Mouse (Mus musculus) heart, embryonic 15.5 days (tissue): ENCODE measurements at regions not wholly inside any gene's neighbourhood (a gene's known extent, or its start where the extent isn't known, plus 50 kb on each side); places are given as distances from the start of the nearest gene placed in this dataset.

ENCODE experiments used
- ATAC-seq: fragments of 200-750 bp; cut with Nextera tagmentation; replicated peaks from 2 replicates; pipeline ENCODE4 v1.8.0; 2017; ENCODE audit warnings: low read depth, moderate TSS enrichment; ENCODE audit not compliant: insufficient number of reproducible peaks, insufficient read depth, low FRiP score
- H3K27ac ChIP-seq: fragments of 300-500 bp; sonication (generic); 2 replicates; pipeline ENCODE4 v1.5.1; 2015; ENCODE audit warnings: mild to moderate bottlenecking, inconsistent platforms
- H3K27me3 ChIP-seq: fragments of 300-500 bp; sonication (generic); 2 replicates; pipeline ENCODE4 v1.6.1; 2015; ENCODE audit warnings: inconsistent platforms
- H3K36me3 ChIP-seq: fragments of 300-500 bp; sonication (generic); 2 replicates; pipeline ENCODE4 v1.6.1; 2015; ENCODE audit warnings: mild to moderate bottlenecking, inconsistent platforms
- H3K4me1 ChIP-seq: fragments of 300-500 bp; sonication (generic); replicated peaks from 2 replicates; pipeline ENCODE4 v1.6.1; 2015; ENCODE audit warnings: inconsistent platforms
- H3K4me2 ChIP-seq: fragments of 300-500 bp; sonication (generic); 2 replicates; pipeline ENCODE4 v1.6.1; 2015; ENCODE audit warnings: inconsistent platforms, mild to moderate bottlenecking, moderate library complexity
- H3K4me3 ChIP-seq: fragments of 300-500 bp; sonication (generic); 2 replicates; pipeline ENCODE4 v1.5.1; 2015; ENCODE audit warnings: mild to moderate bottlenecking, inconsistent platforms
- H3K9ac ChIP-seq: fragments of 300-500 bp; sonication (generic); 2 replicates; pipeline ENCODE4 v1.6.1; 2015; ENCODE audit warnings: mild to moderate bottlenecking, inconsistent platforms
- H3K9me3 ChIP-seq: fragments of 300-500 bp; sonication (generic); replicated peaks from 2 replicates; pipeline ENCODE4 v1.6.1; 2016; ENCODE audit warnings: inconsistent platforms
- WGBS: fragments of 180-500 bp; shearing (Covaris S2); methylation state at CpG from one replicate; pipeline ENCODE4 v1.1.7; 2015; ENCODE audit warnings: mixed read lengths; 5-methylcytosine and 5-hydroxymethylcytosine counted together

- Histone ChIP-seq H3K9ac (no peak overlapping the region), H3K27me3 (no peaks in the 10 kb centered on the region), H3K4me2 (no peak overlapping the region), H3K36me3 (no peaks in the 10 kb centered on the region), H3K4me3 (no peak overlapping the region), H3K9me3 (no peaks in the 10 kb centered on the region), H3K27ac (no peak overlapping the region), H3K4me1 (peaks cover 28% of the 10 kb centered on the region)
- no peak for ATAC-seq
- WGBS: 76% methylated on average over 8 of the region's 8 CpGs
Measured at GRCm38 (mm10) chr7:142593729-142594375, 61.4 kb downstream of the Mrpl23 start.

GRCm38 (mm10) chr7:142595412-142595811 lies 62.9 kb downstream of the Mrpl23 start:
- H3K9me3 ChIP-seq: no peaks in the 10 kb centered on the region
- WGBS: 14% methylated on average over 1 of the region's 1 CpGs
- no peaks in the 10 kb centered on the region for H3K27me3 ChIP-seq
- no peak overlapping the region for H3K27ac ChIP-seq
- H3K4me2 ChIP-seq: no peak overlapping the region
- no peak overlapping the region for H3K4me3 ChIP-seq
- peaks cover 30% of the 10 kb centered on the region for H3K4me1 ChIP-seq
- no peak for ATAC-seq
- no peak overlapping the region for H3K9ac ChIP-seq
- H3K36me3 ChIP-seq: no peaks in the 10 kb centered on the region

DNA sequence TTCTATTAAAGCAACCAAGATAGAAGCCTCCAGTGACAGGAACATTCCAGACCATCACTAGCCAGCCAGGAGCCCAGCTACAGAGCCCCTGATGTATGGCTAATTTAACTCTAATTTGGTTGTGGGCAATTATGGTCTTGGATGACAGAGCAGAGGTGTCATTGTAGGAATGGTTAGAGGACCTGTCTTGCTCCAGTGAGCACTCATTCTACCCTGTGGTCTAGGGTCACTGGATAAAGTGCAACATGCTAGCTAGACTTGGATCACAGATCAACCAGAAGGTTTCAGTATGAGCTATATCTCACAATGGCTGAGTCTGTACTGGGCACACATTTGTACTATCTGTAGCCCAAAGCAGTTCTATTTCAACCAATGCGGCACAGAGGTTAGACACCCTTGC lies 63.7 kb downstream of the Mrpl23 start:
- H3K4me1 ChIP-seq: peaks cover 25% of the 10 kb centered on the region
- ATAC-seq: no peak
- no peaks in the 10 kb centered on the region for H3K9me3 ChIP-seq
- H3K4me2 ChIP-seq: no peak overlapping the region
- no peaks in the 10 kb centered on the region for H3K36me3 ChIP-seq
- no peaks in the 10 kb centered on the region for H3K27me3 ChIP-seq
- no peak overlapping the region for H3K27ac ChIP-seq
- WGBS: 87% methylated on average over 1 of the region's 1 CpGs
- no peak overlapping the region for H3K9ac ChIP-seq
- H3K4me3 ChIP-seq: no peak overlapping the region

DNA sequence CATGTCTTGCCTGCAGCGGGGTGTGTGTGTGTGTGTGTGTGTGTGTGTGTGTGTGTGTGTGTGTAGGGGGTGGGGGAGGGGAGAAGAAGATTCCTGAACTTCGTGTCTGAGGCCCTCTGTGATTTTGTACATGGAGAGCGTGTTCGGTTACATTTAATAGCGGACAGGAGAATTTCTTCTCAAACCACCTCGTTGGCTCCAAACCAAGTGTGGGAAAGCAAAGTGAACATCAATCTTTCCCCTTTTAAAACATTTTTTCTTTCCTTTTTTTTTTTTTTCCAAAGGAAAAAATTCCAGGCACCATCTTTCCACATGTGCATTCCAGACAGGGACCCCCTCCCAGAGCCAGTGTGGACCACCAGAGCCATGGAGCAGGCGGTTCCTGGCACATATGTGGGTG lies 65.5 kb downstream of the Mrpl23 start:
- Histone ChIP-seq H3K36me3 (no peaks in the 10 kb centered on the region), H3K4me2 (no peak overlapping the region), H3K4me1 (peaks cover 18% of the 10 kb centered on the region), H3K9ac (no peak overlapping the region), H3K9me3 (no peaks in the 10 kb centered on the region), H3K4me3 (no peak overlapping the region), H3K27ac (no peak overlapping the region), H3K27me3 (no peaks in the 10 kb centered on the region)
- no peak for ATAC-seq
- 68% methylated on average over 7 of the region's 7 CpGs for WGBS

DNA sequence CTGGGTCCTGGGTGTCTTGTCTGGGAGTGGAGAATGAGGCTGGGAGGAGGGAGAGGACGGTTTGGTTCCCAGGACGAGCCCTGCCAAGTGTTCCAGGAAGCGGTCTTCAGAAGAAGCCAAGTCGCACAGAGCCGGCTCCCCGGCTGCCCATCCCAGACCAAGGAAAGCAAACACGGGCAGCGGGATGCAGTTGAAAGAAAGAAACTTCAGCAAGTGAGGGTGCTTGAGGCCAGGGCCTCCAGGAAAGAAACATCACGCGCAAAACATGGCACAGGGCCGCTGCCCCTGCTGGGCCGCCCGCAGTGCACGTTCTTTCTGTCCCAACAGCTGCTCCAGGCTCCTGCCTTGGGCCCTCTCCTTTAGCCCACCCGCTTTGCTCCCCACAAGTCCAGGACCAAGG lies 66.7 kb downstream of the Igf2 start:
- Histone ChIP-seq H3K4me1 (peaks cover 18% of the 10 kb centered on the region), H3K36me3 (no peaks in the 10 kb centered on the region), H3K9ac (no peak overlapping the region), H3K4me3 (no peak overlapping the region), H3K27ac (0 out of 2 replicates have a peak overlapping the region, but pooled peaks have one; percentile 12), H3K4me2 (no peak overlapping the region), H3K9me3 (no peaks in the 10 kb centered on the region), H3K27me3 (no peaks in the 10 kb centered on the region)
- no peak for ATAC-seq
- 71% methylated on average over 15 of the region's 15 CpGs for WGBS

DNA sequence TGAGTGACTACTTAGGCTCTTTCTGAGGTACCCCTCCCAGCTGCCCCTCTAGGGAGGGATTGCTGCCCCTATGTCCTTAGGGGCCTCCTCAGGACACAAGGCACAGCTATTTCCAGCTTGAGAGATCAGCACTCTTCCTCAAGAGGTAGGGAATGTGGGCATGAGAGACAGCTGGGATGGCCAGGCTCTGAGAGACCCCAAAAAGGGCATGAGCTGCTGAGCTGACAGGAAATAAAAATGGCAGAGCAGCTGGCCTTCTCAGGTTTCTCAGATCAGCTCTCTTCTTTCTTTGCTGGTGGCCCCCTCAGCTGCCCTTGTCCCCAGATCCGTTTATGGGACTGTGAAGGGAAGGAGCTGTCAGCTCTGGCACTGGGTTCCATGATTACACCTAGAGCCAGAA lies 66.2 kb downstream of the Igf2 start:
- WGBS: 14% methylated on average over 1 of the region's 1 CpGs
- Histone ChIP-seq H3K27me3 (no peaks in the 10 kb centered on the region), H3K4me3 (no peak overlapping the region), H3K9me3 (no peaks in the 10 kb centered on the region), H3K36me3 (no peaks in the 10 kb centered on the region), H3K4me2 (no peak overlapping the region), H3K9ac (no peak overlapping the region), H3K27ac (0 out of 2 replicates have a peak overlapping the region, but pooled peaks have one; percentile 12), H3K4me1 (peaks cover 13% of the 10 kb centered on the region)
- no peak for ATAC-seq
